Mouse (Mus musculus) frontal cortex, postnatal 10 days (tissue): ENCODE measurements around the gene Itm2b.

Source experiments
- DNase-seq, 2 experiments: peaks; one replicate each; pipeline ENCODE4 v3.0.0; 2022; ENCODE audit warnings: low spot score in 2 of 2, mixed read lengths in 1 of 2

The Itm2b gene

DNA sequence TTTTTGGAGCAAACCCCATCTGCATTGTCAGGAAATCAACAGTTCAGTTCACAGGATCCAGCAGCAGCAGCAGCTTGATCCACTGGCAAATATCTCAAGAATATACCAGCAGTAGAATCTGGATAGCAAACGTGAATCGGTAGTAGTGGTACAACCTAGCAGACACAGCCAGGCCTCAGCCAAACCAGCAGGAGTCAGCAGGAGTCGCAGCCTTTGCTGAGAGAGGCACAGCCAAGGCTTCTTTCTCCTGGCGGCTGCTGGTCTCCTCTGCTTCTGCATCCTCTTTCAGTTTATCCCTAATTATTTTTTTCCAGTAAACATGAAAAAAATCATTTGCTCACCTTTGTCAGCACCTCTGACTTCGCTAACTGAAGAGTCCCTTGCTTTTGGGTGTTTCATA, 10.7 kb upstream of the Itm2b start:
- DNase-seq, result no peak

DNA sequence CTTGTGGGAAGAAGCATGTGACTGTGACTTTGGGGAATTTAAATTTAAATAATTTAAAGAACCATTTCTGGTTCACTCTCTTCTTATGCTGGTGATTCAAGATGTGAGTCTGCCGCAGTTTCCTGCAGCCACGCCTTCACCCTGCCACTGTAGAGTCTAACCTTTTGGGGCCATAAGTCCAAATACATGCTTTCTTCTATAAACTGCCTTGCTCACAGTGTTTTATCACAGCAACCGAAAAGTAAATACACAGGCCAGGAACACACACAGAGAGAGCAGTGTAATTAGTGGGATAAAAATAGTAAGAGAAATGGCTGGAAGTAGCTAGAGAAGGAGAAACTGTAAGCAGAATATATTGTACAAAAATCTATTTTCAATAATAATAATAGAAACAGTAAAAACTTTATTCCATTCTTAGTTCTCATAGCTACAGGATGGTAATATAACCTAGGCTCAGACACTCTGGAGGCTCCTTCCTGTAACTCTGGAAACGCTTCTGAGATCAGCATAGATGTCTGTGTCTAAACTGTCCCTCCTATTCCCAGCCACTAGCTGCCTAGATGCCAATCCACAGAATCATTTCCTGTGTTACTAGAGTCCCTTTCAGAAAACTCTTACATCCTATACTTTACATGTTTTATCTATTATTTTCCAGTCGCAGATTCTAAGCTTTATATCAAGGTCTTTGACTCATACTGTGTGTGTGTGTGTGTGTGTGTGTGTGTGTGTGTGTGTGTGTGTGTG, 9.3 kb upstream of the Itm2b start:
- no peak for DNase-seq

DNA sequence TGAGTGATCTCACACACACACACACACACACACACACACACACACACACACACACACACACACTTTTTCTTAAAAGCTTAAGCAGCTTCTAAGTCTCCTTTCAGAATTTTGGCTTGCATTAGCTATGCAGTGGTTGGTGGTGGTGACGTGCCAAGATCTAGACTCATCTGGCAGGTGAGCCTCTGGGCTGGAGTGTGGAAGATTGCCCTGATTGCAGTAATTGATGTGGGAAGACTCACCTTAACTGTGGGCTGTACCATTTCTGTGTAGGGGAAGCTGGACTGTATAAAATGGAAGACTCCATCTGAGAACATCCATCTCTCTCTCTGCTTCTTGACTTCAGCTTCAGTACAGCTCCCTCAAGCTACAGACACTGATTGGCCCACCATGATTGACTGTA, 6.4 kb upstream of the Itm2b start:
- DNase-seq, result no peak

DNA sequence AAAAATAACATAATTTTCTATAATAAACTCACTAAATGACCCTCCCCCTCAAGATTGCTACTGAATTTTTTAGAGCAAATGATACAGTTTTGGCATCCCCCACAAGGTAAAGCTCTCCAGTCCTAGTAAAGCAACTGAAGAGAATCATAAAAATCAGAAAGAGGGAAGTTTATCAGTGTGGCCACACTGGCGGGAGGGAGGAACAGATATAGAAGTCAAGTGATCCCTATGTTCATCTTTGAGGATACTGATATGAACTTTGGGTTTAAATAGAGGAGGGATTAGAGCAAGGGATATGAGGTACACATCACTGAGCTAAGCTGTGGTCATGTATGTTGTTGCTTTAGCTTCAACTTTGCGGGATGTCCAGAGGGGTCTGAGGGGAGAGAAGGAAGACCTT, 5.1 kb upstream of the Itm2b start:
- DNase-seq, result no peak

DNA sequence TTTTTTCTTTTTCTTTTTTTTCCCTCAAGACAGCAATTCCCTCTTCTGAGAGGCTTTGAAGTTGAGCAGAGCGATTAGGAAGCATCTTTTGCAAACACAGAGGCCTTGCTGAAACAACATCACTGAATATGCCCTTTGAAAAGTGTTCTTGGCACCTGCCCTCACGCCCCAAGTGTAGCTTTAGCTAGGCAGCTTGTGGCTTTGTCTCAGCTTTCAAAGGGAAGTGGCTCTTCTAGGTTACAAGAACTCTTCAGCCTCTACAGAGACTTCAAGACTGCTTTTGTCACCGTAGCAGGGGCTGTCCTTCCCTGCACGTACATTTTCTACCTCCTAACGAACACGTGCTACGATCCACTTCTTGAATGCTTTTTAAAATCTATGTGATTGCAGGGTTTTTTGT, 4.0 kb upstream of the Itm2b start:
- DNase-seq, result no peak

DNA sequence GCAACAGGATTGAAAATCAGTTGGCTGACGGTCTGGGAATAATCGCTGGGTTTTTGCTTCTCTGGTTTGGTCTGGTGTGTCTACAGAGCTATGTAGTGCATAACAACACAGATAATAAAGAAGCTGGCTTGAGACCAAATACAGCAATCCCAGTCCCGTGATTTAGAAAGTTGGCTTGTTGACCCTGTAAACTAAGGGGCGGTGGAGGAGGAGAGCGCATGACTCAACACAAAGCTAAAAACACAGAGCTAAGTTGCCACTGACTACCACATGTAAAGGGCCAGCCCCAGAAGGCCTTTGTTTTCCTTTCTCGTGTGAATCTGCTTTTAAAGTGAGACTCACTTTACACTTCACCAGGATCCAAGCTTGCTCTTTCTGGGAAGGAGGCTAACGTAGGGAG, 3.5 kb upstream of the Itm2b start:
- no peak for DNase-seq

DNA sequence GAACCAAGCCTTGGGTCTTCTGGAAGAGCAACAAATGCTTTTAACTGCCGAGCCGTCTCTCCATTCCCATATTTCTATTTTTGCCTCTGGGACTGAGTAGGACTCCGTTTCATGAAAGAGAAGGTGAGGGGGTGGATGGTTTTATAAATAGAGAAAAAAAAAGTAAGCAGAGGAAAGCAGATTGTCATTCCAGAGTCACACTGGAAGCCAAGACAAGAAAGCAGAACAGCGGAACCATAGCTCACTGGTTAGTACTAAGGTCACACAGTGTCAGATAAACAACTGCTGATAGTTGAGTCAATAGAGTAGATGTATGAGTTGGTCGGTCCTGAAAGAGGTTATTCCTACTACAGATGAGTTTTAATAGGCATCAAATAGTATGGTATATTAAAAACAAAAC, 1.4 kb upstream of the Itm2b start:
- no peak for DNase-seq

DNA sequence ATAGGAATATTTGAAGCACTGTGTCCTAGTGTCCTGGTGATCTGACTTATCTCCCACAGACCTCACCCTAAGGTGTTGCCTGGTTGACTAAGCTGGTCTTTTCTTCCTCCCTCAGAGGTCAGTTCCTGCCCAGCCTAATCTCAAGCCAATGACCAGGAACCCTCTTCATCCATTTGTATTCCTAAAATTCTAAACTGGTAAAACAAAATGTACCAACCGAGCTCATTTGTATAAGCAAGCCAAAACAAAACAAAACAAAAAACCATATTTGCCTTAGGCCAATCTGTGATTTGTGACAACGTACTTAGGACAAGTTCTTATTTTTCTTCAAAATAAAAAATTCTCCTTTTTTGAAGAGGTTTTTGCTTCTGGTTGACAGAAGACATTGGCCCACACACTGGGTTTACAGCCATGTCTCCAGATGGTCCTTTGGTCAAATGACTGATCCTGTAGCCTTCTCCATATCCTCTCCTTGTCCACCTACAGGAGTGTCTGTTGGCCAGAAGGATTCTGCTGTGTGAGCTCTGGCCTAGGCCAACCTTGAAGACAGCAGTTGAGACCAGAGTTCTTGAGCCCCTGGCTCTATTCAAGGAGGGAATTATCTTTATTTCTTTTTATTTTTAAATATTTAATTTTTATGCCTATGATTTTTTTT, 758 bp upstream of the Itm2b start:
- DNase-seq, result no peak

DNA sequence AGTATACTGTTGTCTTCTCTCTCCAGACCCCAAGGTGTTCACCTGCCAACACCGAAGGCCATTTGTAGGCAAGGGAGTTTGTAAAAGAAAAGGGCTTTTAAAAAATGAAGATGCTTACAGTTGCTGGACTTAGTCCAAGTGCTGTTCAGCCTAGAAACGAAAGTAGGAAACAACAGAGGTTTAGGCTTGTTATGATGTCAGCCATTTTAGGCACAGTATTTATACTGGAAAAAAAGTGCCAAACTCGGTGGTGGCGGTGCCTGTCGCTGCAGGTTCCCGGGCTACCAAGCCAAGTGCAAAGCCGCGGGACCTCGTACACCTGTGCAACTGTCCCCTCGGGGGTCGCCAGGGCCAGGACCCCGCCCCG, 560 bp downstream of the Itm2b start:
- no peak for DNase-seq

DNA sequence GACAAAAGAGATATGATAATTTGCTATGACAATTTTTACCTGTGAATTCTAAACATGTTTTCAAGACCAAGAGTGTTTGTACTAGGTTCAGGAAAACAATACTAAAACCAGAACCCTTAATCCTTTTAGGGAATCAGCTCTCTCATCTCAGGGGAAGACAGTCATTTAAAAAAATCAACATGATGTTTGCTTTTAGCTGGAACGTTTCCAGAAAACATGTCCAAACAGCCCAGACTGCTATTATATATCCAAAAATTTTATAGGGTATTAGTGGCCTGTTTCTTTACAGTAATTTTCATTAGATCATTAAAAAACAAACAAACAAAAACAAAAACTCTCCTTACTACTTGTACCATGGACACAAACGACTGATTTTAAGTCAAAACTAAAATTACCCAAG, 1.3 kb downstream of the Itm2b start:
- no peak for DNase-seq

DNA sequence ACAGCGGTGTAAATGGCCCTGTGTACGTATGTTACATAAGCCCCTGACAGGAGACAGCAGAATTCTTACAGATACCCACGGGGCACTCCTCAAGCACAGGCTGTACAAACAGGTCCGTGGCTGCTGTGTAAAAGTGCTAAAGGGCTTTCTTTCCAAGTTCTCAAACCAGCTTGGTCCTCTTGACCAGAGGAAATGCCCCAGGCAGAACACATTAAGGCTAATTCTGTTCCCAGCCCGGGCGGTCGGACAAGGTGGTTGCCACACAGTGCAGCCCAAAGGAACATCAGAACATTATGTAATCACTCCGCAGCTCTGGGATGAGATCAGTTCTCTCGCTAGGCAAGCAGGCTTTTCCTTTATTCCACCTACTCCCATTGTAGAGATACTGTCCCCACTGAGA, 2.4 kb downstream of the Itm2b start:
- DNase-seq, result peak in 1 of 2 experiments; percentile 41

DNA sequence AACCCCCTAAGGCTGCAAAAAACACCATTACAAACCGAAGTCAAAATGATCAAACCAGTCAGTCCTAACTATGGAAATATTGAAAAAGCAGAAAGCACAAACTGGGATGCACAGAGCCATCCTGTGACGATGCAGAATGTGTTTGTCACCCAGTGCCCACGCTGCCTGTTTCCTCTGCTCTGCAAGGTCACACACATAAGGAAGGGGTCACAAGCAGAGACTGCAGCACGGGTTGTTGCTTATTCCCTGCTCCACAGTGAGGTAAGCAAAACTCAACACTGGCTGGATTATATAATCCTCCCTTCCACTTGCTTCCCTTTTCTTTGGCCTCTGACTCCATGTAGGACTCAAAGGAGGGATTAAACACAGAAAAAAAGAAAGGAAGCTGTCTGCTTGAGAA, 3.5 kb downstream of the Itm2b start:
- DNase-seq, result no peak

DNA sequence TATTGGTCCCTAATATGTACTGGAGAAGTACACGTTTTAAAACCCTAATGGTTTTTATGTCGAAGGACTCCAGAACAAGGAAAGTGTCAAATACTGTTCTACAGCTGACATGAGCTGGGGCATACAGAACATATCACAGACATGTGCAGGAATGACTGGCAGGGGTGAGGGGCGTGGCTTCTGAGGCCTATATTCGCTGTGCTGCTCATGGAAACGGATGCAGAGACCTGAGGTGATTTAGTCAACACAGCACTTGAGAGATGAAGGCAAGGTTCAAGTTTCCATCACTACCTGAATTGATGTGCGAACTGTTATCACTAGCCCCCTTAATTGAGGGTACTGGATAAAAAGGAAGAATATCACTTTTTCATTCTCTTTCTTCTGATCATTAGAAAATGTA, 7.3 kb downstream of the Itm2b start:
- no peak for DNase-seq

DNA sequence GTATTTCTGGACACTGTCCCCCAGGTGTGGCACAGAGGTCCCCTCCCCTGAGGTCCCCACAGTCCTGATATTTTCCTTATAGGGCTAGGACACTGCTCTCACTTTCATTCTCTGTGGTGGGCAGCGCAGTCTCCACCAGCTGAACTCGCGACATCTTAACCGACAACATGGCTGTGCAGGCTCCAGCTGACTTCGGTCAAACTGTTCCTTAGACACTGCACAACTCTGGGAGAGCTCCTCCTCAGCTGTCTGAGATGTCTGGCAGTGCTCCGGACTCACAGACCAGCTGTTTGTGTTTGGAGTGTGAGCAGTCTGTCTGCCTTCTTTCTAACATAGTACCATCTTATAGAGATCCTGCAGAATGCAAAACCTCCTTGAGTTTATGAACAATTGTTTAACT, 8.2 kb downstream of the Itm2b start:
- no peak for DNase-seq

DNA sequence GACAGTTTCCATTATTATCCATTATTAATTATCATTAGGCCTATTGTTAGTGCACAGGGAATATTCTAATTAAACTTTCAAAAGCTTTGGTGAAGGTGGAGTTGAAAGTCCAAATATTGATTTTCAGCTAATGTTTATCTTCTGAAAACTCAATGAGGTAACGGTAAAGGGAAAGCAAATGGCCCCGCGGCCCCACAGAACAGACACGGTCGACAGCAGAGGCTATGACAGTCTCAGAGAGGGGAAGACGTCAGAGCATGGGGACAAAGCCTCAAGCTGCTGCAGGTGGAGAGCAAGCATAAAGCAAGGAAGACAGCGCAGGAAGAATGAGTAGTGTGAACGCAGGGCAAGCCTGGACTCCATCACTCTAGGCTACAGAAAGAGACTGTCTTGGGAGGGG, 9.2 kb downstream of the Itm2b start:
- no peak for DNase-seq

DNA sequence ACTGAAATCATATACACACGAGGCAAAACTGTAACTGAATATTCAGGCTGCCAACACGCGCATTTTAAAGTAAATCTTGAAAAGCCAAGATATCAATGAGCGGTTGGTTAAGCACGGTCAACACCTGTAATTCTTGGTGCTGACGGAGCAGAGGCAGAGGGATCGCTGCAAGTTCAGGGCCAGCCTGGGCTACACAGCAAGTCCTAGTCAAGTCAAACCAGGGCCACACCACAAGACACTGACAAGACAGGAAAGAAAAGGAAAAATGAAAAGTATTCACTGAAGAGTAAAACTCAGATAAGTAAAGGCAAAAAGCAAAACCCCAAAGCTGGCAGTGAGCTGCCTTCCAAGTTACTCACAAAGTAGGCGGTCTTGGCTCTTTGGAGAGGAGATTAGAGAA, 9.6 kb downstream of the Itm2b start:
- DNase-seq, result no peak

DNA sequence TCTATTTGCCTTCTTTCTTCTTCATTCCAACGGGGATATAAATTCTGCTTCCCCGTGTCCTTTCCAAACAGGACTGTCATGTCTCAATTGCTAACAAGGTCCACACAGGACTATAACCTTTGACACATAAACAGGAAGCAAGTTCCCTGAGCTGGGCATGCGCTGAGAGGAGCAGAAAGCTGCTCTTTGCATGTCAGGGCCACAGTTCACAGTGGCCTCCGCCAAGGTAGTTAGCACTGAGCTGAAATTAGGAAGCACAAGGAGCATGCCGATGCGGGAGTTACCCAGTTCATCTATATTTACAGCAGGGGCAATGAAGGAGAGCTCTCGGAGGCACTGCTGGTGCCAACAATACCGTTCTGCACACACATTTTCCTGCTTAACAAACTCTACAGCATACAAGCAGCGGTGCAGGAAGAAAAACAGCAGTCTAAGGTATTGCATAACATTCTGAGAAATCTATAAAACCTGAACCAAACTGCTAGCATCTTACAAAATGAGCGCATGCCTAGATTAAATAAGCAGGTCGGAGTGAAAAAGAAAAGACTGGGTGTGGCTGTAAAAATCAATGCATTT, 10.7 kb downstream of the Itm2b start:
- DNase-seq, result no peak

DNA sequence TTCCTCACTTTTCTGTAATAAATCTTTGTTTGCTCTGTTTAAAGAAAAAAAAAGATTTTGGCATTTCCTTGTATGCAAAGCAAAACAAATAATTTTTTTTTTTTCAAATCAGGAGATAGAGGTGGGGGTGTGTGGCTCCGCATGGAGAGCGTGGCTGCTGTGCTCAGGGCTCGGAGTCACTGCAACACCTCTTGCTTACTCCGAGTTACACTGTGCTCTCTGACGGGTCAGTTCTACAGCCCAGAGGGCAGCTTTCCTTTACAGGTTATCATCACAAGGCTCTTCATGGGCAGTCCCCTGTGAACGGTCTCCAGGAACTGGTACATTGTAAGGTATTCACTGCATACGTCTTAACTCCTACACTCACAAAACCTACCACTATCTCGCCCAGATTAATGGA, 11.5 kb downstream of the Itm2b start:
- DNase-seq, result no peak

DNA sequence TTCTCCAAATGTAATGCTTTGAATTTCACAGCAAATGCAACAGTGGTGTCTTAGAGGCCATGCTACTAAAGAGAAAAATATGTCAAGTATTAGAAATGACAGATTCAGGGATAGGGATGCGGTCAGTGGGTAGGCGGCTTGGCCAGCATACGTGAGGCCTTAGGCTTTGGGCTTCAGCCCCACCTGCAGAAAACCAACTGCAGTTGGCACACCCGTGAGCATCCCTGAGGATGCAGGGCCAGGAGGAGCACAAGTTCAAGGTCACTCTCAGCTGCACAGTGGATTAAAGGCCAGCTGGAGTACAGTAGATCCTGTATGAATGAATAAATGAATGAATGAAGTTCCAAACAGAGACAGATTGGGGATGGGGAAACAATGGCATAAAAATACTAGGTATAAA, 12.1 kb downstream of the Itm2b start:
- no peak for DNase-seq

DNA sequence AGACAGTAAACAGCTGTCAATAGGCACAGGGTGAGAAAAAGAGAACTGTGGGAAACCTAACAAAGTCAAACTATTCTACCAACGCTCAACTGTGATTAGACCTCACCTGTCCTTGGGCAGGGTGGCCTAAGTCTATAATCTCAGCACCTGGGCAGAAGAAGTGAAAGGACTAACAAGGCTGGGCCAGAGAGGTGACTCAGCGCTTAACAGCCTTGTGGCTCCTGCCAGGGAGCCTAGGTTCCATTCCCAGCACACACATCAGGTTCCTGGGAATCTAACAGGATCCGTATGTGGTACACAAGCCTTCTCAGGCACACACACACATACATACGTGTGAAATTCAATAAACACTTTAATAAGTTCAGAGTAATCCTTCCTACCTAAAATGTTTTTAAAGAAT, 13.5 kb downstream of the Itm2b start:
- DNase-seq, result no peak

DNA sequence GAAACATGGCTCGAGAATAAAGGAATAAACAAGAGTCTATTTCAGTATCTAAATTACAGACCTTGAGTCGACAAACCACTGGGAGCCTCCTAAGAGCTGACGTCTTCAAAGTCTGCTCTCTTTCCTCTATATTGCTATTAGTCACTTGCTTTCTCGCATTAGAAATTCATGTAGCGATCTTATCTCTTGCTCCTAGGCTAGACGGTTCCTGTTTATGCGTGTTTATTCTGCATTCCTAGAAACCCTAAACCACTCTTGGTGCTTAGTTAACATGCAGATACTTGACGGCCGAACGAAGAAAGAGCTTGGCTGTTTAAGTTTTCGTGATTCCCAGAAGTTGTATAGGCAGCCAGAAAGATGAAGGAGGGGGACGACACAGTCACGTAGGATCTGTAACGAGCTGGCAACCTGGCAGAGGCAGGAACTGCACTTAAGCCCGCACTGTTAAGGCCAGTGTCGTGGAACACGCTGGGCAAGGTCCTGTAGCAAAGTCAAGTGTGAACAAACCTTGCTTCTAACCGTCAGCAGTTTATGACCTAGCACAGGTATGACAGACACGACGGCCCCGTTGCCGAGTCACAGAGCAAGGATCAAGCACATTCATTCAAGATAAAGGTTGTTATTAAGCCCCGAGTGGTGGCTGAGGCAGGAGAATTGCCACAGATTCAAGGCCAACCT, 14.3 kb downstream of the Itm2b start:
- no peak for DNase-seq

DNA sequence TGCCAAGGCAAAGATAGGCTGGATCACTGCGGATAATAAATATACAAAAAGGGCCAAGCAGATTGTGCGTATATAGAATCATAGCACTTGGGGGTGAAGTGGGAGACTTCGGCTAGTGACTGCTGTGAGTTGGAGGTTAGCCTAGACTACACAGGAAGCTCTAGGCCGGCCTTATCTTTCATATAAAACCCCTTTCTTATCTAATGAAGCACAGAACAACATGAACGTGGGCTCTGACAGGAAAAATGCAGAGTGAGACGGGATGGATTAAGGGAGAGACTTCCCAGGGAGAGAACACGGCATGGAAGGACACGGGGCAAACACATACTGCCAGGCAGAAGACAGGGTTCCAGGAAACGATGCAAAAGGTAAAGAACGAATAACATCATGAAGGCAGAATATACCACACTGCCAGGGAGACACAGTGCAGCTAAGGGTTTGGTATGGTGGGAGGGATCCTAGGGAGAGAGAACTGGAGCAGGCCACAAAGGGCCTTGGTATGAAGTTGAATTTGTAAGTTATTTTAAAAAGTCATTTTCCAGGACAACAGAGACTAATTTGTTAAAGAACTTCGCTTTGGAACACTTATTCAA, 14.9 kb downstream of the Itm2b start:
- DNase-seq, result no peak

DNA sequence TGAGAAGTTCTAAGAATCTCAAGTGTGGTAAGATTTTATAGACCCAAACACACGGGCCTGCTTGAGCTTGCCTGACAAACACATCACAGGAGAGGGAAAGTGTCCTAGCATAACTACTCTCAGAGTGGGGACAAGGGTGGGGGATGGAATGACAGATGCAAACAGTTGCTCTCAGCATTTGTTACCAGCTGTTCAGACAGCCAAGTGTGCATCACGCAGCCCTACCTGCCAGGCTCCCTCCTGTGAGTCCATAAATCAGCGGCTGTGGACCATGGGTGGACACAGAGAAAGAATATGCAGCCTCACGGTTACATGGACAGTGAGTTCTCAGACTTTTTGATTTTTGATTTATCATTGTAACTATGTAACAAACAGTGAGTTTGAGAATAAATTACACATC, 15.5 kb downstream of the Itm2b start:
- no peak for DNase-seq
